Mouse (Mus musculus) left cerebral cortex, adult 9 months (tissue): ENCODE measurements around the gene Rabgap1l.
"Not testable (repeated sequence)": the region's sequence is repeated elsewhere in the genome, so short reads cannot be mapped to it uniquely, and the experiment has no call there.

Experiments
- DNase-seq, 2 experiments: peaks; one replicate each; pipeline ENCODE4 v3.0.0; 2022; ENCODE audit warnings: low spot score in 2 of 2

Gene Rabgap1l

DNA sequence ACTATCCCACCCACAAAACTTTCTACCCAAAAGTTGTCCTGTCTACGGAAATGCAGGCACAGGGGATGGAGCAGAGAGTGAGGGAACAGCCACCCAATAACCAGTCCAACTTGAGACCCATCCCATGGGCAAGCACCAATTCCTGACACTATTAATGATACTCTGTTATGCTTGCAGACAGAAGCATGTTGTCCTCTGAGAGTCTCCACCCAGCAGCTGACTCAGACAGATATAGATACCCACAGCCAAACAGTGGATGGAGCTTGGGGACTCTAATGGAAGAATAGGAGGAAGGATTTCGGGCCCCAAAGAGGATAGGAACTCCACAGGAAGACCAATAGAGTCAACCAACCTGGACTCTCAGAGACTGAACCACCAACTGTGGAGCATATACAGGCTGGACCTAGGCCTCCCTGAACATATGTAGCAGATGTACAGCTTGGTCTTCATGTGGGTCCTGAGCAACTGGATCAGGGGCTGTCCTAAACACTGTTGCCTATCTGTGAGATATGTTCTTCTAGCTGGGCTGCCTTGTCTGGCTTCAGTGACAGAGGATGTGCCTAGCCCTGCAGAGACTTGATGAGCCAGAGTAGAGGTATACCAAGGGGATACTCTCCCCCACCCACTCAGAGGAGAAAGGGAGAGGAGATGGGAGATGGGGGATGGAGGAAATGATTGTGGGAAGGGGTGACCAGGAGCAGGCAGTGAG, 510.7 kb downstream of the Rabgap1l start:
- not testable (repeated sequence) for DNase-seq

DNA sequence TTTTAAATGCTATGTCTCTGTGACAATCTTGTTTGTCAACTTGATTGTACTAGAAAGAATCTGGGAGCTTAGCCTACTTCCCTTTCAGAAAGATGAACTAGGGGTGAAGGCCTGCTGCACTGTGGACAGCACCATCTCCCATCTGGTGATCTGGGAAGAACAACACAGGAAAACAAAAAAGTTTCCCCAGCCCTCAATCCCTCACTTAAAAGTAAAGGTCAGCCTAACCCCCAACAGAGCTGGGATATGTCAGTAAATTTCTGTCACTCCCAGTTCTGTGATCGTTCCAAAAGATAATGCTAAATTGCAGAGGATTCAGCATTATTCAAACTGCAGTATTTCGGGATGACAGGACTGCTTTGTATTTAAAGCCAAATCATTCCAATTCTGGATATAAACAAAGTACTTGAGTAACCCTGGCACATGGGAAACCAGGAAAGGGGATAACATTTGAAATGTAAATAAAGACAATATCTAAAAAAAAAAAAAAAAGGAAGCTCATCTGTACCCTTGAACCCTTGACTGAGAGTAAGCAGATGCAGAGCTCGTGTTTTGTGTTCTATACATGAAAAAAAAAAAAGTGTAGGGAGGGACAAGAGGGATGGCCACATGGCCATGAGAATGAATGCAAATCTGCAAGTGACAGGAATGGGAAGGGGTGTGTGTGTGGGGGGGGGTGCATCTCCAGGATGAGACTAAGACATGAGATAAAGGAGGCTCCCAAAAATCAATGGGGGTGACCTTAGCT, 511.5 kb downstream of the Rabgap1l start:
- DNase-seq, result no peak

DNA sequence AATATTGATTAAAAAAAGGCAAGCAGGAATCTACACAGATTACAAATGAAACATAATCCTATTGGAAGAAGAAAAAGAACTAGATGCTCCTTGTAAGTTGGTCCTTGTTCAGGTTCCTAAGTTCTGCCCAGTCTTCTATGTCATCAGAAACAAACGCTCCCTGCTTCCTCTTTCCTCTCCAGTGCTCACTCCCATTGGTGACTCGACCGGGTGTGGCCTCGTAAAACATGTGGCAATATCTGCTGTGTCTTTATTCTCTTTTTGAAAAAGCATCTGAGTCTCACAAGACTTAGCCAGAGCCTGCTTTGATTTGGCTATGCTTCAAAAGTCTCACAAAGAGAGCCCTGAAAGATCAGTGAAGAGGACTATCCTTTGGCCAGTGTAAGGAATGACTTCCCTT, 512.4 kb downstream of the Rabgap1l start:
- DNase-seq, result no peak

DNA sequence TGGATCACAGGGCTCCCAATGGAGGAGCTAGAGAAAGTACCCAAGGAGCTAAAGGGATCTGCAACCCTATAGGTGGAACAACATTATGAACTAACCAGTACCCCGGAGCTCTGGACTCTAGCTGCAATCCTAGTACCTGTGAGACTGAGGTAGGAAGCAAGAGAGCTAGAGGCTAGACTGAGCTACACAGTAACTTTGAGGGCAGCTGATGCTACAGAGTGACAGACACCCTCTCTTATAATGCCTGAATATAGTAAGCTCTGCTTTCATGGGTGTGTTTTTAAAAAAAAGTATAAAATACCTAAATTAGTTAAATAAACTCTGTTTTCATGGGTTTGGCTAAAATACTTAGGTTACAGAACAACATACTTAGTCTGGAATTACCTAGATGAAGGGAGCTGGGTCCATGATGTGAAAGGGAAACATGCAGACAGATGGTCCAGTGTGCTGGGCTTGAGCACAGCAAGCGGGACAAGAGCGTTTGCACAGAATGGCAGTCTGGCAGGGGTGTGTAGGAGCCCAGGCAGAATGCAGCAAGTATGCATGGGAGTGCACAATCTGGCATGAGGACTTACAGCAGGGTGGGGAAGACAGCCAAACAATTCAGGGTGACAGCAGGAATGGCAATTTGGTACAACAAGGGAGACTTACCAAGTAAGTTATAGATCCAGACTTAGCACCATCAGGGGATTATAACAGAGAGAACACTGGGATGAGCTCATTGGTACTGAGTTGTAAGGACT, 514.9 kb downstream of the Rabgap1l start:
- DNase-seq, result peak; percentile 27 to 70

DNA sequence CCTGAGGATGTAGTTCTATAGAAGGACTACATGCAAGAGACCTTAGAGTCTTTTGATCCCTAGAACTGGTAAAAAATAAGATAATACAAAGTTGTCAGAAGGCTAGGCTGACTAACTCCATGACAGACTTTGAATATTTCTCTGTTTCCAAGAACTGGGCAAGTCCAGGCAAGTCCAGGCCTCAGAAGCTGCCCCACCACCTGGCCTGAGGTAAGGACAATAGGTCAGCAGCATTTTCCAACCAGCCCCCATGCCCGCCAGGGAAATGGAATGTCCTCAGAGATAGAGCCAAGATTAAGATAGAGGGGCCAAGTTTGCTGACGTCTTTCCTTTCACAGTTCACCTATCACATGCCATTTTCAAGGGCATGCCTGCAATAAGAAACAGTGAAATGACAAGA, 517.8 kb downstream of the Rabgap1l start:
- no peak for DNase-seq

DNA sequence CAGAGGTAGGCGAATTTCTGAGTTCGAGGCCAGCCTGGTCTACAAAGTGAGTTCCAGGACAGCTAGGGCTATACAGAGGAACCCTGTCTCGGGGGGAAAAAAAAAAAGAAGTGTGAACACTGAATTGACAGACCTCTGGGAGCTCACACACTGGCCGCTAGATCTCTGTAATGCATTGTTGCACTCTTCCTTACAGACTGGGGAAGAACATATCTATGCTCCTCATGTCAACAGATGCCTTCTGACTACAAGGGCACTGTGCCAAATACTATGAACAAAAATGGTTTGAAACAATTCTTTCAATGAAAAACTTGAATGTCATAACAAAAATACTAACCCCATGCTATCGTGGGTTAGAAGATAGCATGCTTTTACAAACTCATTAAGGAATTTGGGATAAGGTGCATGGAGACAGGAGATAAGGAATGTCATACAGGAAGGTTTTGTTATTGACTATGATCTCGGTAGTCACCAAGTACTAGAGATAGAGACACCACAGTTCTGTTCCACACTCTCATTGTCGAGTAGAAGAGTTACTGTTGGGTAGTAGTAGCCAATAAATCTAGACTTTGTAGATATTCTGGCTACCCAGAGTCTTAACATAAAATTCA, 519.8 kb downstream of the Rabgap1l start:
- no peak for DNase-seq

DNA sequence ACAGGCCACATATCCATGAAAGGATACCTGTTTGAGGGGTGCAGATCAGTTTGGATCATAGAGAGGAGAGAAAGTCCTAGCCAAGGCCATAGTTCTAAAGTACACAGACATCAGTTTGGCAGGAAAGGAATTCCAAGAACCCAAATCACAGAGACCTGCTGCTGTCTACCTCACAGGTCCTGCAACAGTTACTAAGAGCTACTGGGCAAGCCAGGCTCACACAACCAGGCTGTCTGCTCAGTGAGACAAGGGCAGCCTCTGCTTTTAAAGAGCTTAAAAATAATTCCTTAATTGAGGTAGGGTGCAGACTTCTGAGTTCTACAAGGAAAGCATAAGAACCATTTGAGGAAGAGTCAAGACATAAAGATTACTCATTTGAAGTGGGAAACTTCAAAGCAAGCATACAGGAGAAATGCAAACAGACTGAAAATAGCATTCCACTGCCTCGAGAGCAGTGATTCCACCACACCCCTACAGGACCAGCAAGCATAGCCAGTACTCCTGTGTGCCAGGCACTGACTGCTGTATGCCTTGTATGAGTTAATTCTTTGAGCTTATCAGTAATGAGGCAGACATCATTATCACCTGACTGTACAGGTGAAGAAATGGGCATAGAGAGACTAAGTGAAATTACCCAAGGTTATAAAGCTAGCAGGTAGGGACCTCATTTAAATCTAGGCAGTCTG, 521.6 kb downstream of the Rabgap1l start:
- no peak for DNase-seq

DNA sequence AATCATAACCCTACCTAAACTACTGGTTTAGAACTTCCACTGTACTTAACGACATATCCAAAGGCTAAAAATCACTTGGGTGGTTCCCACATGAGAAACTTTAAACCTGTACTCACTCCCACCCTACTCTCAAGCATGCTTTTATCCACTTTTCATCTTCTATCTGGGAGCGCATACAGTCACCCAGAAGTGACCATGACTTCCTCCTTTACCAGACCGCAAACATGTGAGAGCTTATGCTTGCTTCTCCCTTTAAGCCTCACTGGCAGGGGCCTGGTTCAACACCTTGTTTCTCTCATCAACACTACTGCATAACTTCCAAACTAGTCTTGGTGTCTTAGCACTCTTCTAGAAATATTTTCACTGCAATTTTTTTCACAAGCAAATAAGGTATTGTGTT, 524.7 kb downstream of the Rabgap1l start:
- DNase-seq, result no peak

DNA sequence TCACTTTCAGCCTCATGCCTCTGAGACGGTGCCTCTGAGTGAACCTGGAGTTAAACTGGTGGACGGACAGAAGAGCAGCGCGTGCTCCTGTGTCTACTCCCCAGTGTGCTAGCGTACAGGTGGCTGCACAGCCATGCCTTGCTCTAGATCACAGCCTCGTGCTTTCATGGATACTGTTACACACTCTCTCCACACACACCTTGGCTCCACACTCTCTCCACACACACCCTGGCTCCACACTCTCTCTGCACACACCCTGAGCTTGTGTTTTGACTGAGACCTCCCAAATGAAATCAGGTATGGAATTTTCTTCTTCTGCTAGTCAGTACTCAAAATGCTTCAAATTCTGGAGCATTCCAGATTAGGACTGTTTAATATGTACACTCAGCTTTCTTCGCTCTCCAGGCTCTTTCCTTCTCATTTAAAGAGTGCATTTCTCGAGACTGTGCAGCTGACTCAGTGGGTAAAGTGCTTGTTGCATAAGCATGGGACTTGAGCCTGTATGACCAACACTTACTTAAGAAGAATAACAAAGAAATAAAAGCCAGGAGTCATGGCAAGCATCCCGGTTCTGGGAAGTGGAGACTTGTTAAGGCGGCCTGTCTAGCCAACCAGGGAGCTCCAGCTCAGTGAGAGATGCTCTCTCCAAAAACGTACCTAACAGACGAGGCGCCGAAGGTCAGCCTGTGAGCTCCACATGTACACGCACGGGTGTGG, 529.2 kb downstream of the Rabgap1l start:
- no peak for DNase-seq

DNA sequence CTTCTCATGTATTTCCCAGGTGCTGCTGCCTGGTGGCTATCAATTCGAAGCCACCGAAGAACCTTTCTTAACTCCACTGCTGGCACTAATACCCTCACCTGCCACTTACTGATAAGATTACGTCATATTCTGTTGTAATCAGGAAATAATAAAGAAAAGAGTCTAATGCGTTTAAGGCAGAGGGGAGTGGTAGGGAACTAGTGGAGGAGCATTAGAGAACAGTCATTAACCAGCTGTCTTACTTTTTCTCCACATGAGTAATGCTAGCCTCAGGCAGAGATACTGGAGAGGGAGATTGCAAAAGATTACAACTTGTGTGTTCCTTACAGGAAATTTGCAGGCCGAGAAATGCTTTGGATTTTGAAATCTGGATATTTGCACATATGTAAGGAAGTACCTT, 530.0 kb downstream of the Rabgap1l start:
- DNase-seq, result no peak

DNA sequence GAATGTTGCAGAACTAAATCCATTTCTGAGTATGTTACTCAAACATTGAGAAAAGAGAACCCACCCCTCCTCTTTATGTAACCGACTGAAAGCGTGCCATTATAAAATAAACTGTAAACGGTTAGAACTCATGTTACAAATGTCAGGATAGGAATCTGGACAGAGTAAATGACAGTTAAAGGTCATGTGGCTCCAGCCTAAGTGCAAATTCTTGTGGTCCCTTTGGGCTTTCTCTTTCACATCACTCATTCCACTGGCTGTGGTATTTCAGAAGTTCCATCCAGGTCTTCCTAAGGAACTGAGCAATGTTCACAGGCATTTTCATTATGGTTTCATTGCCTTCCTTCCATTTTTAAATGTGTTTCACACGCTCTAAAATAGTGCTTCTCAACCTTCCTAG, 530.6 kb downstream of the Rabgap1l start:
- no peak for DNase-seq

DNA sequence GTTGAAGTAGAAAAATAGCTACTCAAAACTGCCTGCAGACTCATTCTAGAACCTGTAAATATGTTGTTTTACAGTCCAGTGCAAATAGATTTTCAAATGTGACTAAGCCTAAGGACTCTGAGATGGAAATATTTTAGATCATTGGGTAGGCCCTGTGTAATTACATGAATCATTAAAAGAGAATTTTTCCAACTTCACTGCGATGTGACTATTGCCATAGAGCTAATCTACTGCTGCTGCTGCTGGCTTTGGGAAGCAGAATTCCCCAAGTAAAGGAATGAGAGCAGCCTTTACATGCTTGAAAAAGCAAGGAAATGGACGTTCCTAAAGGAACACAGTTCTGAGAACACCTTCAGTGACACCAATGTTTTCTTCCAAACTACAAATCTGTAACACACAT, 531.2 kb downstream of the Rabgap1l start:
- DNase-seq, result no peak

DNA sequence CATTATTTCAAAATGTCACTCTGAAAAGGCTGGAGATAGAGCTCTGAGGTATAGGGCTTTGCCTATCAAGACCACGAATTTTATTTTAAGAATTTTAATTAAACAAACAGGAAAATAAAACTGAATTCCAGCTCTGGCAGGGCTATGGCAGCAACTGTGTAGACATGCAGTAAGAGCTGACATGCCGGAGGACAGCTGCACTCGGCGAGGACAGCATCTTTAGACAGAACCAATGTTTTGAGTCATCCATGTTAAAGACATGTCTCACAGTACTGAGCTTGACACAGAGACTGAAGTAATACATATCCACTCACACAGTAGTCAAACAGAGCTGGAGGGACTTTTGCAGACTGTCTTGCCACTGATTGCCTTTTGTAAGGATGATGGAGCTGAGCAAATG, 532.4 kb downstream of the Rabgap1l start:
- DNase-seq, result no peak

DNA sequence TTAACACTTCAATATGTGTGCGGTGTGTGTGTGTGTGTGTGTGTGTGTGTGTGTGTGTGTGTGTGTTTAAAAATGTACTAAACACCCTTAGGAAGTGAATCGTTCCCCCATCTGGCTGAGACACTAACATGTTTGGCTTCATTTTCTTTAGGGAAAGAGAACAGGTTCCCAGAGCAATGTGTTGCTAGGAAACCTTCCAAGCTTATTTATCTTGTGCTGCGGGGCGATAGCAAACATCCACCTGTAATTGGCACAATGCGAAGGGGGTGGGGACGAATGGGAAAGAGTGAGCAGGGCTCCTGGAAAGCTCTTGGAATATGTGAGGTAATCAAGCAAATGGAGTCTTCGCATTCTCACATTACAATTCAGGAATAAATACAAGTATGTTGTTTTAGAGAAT, 533.1 kb downstream of the Rabgap1l start:
- peak in 1 of 2 experiments; percentile 28 for DNase-seq

DNA sequence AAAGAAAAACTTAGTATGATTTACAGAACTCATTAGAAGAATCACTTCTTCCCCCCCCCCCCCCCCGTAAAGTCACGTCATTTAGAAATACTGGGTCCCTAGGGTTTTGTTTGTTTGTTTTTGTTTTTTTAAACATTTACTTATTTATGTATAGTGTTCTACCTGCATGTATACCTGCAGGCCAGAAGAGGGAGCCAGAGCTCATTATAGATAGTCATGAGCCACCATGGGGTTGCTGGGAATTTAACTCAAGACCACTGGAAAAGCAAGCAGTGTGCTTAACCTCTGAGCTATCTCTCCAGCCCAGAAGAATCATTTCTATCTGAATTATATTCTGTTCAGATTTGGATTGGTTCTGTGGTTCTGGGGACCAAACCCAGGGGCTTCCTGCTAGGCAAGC, 539.9 kb downstream of the Rabgap1l start:
- no peak for DNase-seq

DNA sequence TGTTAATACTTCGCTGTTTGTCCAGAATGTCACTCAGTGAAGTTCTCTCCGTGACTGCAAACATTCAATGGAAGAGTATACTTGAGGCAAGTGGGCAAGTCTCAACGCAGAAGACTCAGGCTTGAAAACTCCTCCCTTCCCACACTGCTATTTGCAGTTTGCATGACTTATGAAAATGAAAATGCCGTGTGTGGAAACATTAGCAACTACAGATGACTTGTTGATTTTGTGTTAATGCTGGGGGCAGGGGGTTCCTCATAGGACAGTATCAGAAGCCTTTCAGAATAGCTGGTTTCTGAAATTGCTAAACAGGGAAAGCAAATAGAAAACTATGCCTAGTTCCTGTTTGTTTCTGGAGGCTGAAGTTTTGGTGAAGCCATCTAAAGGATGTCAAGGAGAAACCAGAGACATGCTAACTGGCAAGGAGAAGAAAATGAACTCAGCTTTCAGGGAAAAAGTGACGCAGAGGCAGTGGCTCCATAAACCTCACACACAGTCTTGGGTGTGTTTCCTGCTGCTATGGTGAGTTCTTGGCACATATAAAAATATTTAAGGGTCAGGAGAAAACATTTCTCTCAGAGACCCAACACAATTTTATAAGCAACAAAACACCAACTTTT, 541.5 kb downstream of the Rabgap1l start:
- no peak for DNase-seq

DNA sequence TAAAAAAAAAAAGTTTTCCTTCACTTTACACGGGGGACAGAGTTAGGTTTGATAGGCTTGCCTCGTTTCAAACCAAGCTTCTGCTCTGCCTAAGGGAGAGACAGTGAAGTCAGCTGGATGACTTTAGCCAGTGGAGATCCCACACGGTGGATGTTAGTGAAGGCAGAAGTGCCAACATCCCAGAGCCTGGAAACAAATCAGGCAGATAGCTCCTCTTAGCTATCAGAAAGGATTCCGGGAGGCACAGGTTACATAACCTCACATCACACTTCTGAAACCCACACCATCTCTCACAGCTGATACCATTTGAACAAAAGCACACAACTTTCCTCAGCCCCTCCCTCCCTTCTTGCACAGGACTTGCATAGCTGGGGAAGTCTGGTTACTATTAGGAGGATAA, 542.2 kb downstream of the Rabgap1l start:
- DNase-seq, result no peak

DNA sequence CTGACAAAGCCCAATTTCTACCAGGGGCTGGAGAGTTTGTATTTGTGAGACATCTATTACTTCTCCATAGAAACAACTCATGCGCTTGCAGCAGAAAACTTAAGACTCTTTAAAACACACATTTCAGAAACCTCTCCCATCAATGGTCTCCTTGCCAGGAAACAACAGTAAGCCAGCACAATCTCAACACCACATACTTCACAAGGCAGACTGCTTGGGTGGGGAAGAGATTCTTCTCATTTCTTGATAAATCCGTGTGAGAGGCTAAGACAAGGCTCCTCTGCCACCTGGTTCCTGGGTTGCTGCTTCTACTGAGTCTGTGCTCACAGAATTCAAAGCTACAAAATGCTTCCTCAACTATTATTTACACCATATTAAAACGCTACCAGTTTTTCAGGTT, 543.2 kb downstream of the Rabgap1l start:
- DNase-seq, result no peak

DNA sequence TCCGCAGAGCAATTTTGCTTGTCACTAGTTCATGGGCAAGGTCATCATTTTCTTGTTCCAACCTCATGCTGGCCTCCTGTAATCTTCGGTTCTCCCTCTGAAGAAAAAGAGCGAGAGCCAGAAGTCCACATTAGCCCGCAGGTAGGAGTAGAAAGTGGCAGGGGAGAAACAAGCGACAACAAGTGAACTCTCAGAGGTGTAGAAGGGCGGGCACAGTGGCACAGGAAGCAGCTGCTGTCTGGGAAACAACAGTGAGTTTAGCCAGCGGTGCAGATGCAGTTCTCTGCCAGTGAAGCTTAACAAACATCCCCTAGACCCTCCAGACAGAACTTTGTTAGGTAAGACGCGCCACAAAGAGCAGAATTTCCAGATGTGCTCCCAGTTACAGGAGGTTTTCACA, 545.5 kb downstream of the Rabgap1l start:
- no peak for DNase-seq

DNA sequence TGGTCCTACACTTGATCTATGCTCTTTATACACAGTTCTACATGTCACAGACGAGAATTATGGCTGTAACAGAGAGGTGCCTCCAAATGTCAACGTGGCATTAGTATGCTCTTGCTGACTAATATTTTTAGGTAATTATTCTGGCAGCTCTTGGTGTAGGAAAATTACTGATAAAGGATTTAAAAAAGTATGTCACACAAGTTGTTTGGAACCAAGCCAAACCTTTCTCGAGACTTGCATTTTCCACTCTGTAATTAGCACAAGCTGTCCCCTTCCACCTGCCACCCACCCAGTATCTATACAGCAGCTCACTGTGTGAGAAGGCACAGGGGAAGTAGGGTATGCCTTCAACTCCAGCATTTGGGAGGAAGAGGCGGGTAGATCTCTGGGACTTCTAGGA, 546.2 kb downstream of the Rabgap1l start:
- peak; percentile 25 to 33 for DNase-seq

DNA sequence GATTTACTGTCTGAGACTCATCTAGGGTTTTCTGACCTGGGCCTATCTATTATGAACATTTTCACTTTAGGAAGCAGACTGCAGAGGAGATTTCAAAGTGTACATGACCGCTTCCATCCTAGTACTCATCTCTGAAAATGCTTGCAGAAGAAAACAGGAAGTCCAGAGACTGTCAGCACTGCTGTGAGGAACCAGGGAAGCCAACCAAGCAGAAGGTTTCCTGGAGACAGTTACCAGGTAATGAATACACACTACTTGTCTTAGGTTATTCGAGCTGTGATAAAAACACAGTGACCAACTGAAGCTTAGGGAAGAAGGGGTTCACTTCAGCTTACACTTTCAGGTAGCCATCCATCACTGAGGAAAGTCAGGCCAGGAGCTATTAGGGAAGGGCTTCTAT, 547.1 kb downstream of the Rabgap1l start:
- no peak for DNase-seq
